Comparison of ENCODE assay signal across 18 mouse cellular contexts in genomic region chr1:34139191-34139853, GRCm38 (mm10).
DNase-seq lines count a peak whose midpoint lies in the region; ATAC-seq and TF ChIP-seq lines count a peak whose summit lies in the region.
"Had no signal": no experiment of that assay in that cellular context is flagged by ENCODE, and none has a peak within 500 bp of the region (broad histone marks: within the 10 kb centered on the region; RNA-seq: fewer than 3 reads in every experiment).

No protein-coding gene starts in this region.

- H3K27ac ChIP-seq in cerebellum, adult 2 months (ENCODE audit: insufficient read depth, low read length) = peak overlapping the region; percentile 3; the same call in 1 of the 2 replicates
- peak overlapping the region; percentile 20; the same call in 1 of the 2 replicates for H3K27ac ChIP-seq in hindbrain, postnatal 0 days
- H3K27ac ChIP-seq in hindbrain, embryonic 10.5 days = no peak overlapping the region
- peak overlapping the region; percentile 80 for H3K27ac ChIP-seq in limb, embryonic 12.5 days
- H3K27ac ChIP-seq in limb, embryonic 10.5 days = no peak overlapping the region
- peak overlapping the region; percentile 81 for H3K27ac ChIP-seq in limb, embryonic 13.5 days
- H3K27ac ChIP-seq: embryonic facial prominence, embryonic 12.5 days; forebrain, embryonic 15.5 days; heart, embryonic 13.5 days; neural tube, embryonic 15.5 days had no signal

- WGBS in cerebellum, adult 2 months = 34% methylated on average over 13 of the region's 13 CpGs
- WGBS in hindbrain, postnatal 0 days = 67% methylated on average over 13 of the region's 13 CpGs
- 75% methylated on average over 13 of the region's 13 CpGs for WGBS in hindbrain, embryonic 10.5 days
- 61% methylated on average over 13 of the region's 13 CpGs for WGBS in limb, embryonic 12.5 days
- 76% methylated on average over 13 of the region's 13 CpGs for WGBS in limb, embryonic 10.5 days
- WGBS in limb, embryonic 13.5 days = 55% methylated on average over 13 of the region's 13 CpGs

- H3K9me3 ChIP-seq in hindbrain, postnatal 0 days (ENCODE audit: low read length) = no peaks in the 10 kb centered on the region
- no peaks in the 10 kb centered on the region for H3K9me3 ChIP-seq in hindbrain, embryonic 10.5 days
- H3K9me3 ChIP-seq in limb, embryonic 12.5 days = no peaks in the 10 kb centered on the region
- H3K9me3 ChIP-seq in limb, embryonic 10.5 days (replicated peaks) = no peaks in the 10 kb centered on the region
- H3K9me3 ChIP-seq in limb, embryonic 13.5 days = no peaks in the 10 kb centered on the region
- H3K9me3 ChIP-seq: embryonic facial prominence, embryonic 12.5 days; forebrain, embryonic 15.5 days; heart, embryonic 13.5 days; intestine, embryonic 15.5 days; neural tube, embryonic 15.5 days had no signal

- no peak for TF ChIP-seq POLR2A in cerebellum, adult 2 months (IDR thresholded peaks at IDR 0.05; ENCODE audit: borderline replicate concordance, insufficient read depth, low read length)

- no peaks in the 10 kb centered on the region for H3K27me3 ChIP-seq in cerebellum, adult 2 months (ENCODE audit: control insufficient read depth, insufficient read depth, low read length)
- H3K27me3 ChIP-seq in hindbrain, postnatal 0 days (ENCODE audit: insufficient read depth, low read length) = no peaks in the 10 kb centered on the region
- no peaks in the 10 kb centered on the region for H3K27me3 ChIP-seq in hindbrain, embryonic 10.5 days (ENCODE audit: insufficient read depth, poor library complexity, severe bottlenecking)
- no peaks in the 10 kb centered on the region for H3K27me3 ChIP-seq in limb, embryonic 12.5 days
- H3K27me3 ChIP-seq in limb, embryonic 10.5 days (ENCODE audit: low read depth, poor library complexity, severe bottlenecking) = no peaks in the 10 kb centered on the region
- no peaks in the 10 kb centered on the region for H3K27me3 ChIP-seq in limb, embryonic 13.5 days
- H3K27me3 ChIP-seq: embryonic facial prominence, embryonic 12.5 days; forebrain, embryonic 15.5 days; heart, embryonic 13.5 days; intestine, embryonic 15.5 days; neural tube, embryonic 15.5 days had no signal

- H3K36me3 ChIP-seq in hindbrain, postnatal 0 days (ENCODE audit: insufficient read depth, low read length) = no peaks in the 10 kb centered on the region; the same call in 1 of the 2 replicates
- H3K36me3 ChIP-seq in hindbrain, embryonic 10.5 days = no peaks in the 10 kb centered on the region
- no peaks in the 10 kb centered on the region; the same call in 1 of the 2 replicates for H3K36me3 ChIP-seq in limb, embryonic 12.5 days
- H3K36me3 ChIP-seq in limb, embryonic 10.5 days = no peaks in the 10 kb centered on the region
- no peaks in the 10 kb centered on the region for H3K36me3 ChIP-seq in limb, embryonic 13.5 days
- H3K36me3 ChIP-seq: embryonic facial prominence, embryonic 12.5 days; forebrain, embryonic 15.5 days; intestine, embryonic 15.5 days had no signal

- peaks cover 14% of the 10 kb centered on the region for H3K4me1 ChIP-seq in cerebellum, adult 2 months (ENCODE audit: control insufficient read depth, insufficient read depth, low read length)
- H3K4me1 ChIP-seq in hindbrain, postnatal 0 days (ENCODE audit: insufficient read depth, low read length) = 0 out of 2 replicates have a peak, but pooled peaks cover 4% of the 10 kb centered on the region
- H3K4me1 ChIP-seq in hindbrain, embryonic 10.5 days (replicated peaks) = peaks cover 17% of the 10 kb centered on the region
- H3K4me1 ChIP-seq in limb, embryonic 12.5 days (replicated peaks) = peaks cover 63% of the 10 kb centered on the region
- peaks cover 44% of the 10 kb centered on the region for H3K4me1 ChIP-seq in limb, embryonic 10.5 days
- peaks cover 58% of the 10 kb centered on the region for H3K4me1 ChIP-seq in limb, embryonic 13.5 days

- ATAC-seq in hindbrain, postnatal 0 days = no peak
- ATAC-seq in limb, embryonic 12.5 days (ENCODE audit: insufficient number of reproducible peaks, insufficient read depth, low FRiP score, low TSS enrichment, low read depth) = no peak
- ATAC-seq in limb, embryonic 13.5 days (ENCODE audit: low FRiP score, low read depth) = 0 out of 2 replicates have a peak, but pooled peaks have one; percentile 4

- no peak overlapping the region for H3K4me2 ChIP-seq in hindbrain, postnatal 0 days (ENCODE audit: low read depth, low read length)
- no peak overlapping the region for H3K4me2 ChIP-seq in limb, embryonic 12.5 days
- H3K4me2 ChIP-seq in limb, embryonic 13.5 days (replicated peaks) = peak overlapping the region; percentile 3
- H3K4me2 ChIP-seq: embryonic facial prominence, embryonic 12.5 days; forebrain, embryonic 15.5 days; heart, embryonic 13.5 days; neural tube, embryonic 15.5 days had no signal

- no peak overlapping the region for H3K4me3 ChIP-seq in cerebellum, adult 2 months (replicated peaks; ENCODE audit: insufficient read depth, low read depth, low read length)
- no peak overlapping the region for H3K4me3 ChIP-seq in hindbrain, postnatal 0 days (ENCODE audit: low read length)
- no peak overlapping the region for H3K4me3 ChIP-seq in hindbrain, embryonic 10.5 days
- H3K4me3 ChIP-seq in limb, embryonic 12.5 days (replicated peaks) = no peak overlapping the region
- no peak overlapping the region for H3K4me3 ChIP-seq in limb, embryonic 10.5 days
- H3K4me3 ChIP-seq in limb, embryonic 13.5 days = no peak overlapping the region
- H3K4me3 ChIP-seq: embryonic facial prominence, embryonic 12.5 days; forebrain, embryonic 15.5 days; heart, embryonic 13.5 days; intestine, embryonic 15.5 days; neural tube, embryonic 15.5 days had no signal

- no peak overlapping the region for H3K9ac ChIP-seq in hindbrain, postnatal 0 days (replicated peaks; ENCODE audit: low read length)
- H3K9ac ChIP-seq in limb, embryonic 12.5 days (replicated peaks) = no peak overlapping the region
- no peak overlapping the region for H3K9ac ChIP-seq in limb, embryonic 13.5 days
- H3K9ac ChIP-seq: embryonic facial prominence, embryonic 12.5 days; forebrain, embryonic 15.5 days; heart, embryonic 13.5 days; intestine, embryonic 15.5 days; neural tube, embryonic 15.5 days had no signal

- TF ChIP-seq CTCF in cerebellum, adult 2 months (IDR thresholded peaks at IDR 0.05; ENCODE audit: borderline replicate concordance, insufficient read depth, low read depth, low read length) = no peak
- TF ChIP-seq CTCF in hindbrain, postnatal 0 days (IDR thresholded peaks at IDR 0.05; ENCODE audit: low read depth) = no peak

- peak; percentile 35 to 61 for DNase-seq in cerebellum, adult 2 months
- DNase-seq in cerebellum, adult 9-10 months = no peak
- no peak for DNase-seq in hindbrain, postnatal 0 days (ENCODE audit: low spot score)
- no peak for DNase-seq in hindbrain, embryonic 10.5 days (ENCODE audit: low spot score)
- DNase-seq in limb, embryonic 10.5 days (ENCODE audit: low spot score) = no peak
- no peak for DNase-seq in neural tube, embryonic 10.5 days (ENCODE audit: extremely low spot score, low spot score)
- DNase-seq: cerebellum, postnatal 10 days; gastrocnemius, postnatal 10 days; layer of hippocampus, postnatal 36 days; liver; retina, postnatal 1 day had no signal

Comparison
In these comparisons a context has a peak if more than half of its experiments do, and no peak if none do; other contexts are left out.
1. DNase-seq: peak in cerebellum, adult 2 months (2 of 2); none in cerebellum, adult 9-10 months (single experiment), hindbrain, postnatal 0 days (single experiment), hindbrain, embryonic 10.5 days (single experiment), limb, embryonic 10.5 days (single experiment) and neural tube, embryonic 10.5 days (single experiment).
2. H3K27ac ChIP-seq: peak in cerebellum, adult 2 months (single experiment), hindbrain, postnatal 0 days (single experiment), limb, embryonic 12.5 days (single experiment) and limb, embryonic 13.5 days (single experiment); none in hindbrain, embryonic 10.5 days (single experiment) and limb, embryonic 10.5 days (single experiment).